Comparison of ENCODE assay signal across 19 mouse cellular contexts in the genomic region with DNA sequence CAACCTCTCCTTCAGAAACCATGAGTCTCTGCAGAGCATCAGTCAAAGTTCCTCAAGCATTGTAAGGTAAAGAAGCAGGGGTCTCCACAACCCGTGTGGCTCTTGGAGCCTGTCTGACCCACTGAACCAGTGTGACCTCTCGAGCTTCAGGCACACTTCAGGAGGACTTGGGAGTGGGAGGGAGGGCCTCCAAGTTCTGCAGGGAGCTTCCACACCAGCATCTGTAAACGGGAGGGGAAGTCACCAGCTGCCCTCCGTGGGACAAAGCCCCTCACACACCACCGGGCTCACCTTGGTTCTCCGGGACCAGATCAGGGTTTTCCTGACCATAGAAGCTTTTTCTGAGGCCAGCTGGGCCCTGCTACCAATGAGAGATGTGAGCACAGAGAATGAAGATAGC. TPM values are rescaled to one million over a fixed set of nuclear protein-coding genes. Genes with fewer than 3 reads are reported as not detected.
A peak's percentile ranks its signal among the peaks of the same experiment; 100 is the strongest.
DNase-seq lines count a peak whose midpoint lies in the region; ATAC-seq lines count a peak whose summit lies in the region.
"Had no signal": no experiment of that assay in that cellular context is flagged by ENCODE, and none has a peak within 500 bp of the region (broad histone marks: within the 10 kb centered on the region; RNA-seq: fewer than 3 reads in every experiment).

No protein-coding gene starts in this region.

- WGBS in liver, embryonic 13.5 days (ENCODE audit: insufficient replicate concordance) = 24% methylated on average over 6 of the region's 6 CpGs
- WGBS in liver, embryonic 12.5 days (ENCODE audit: insufficient replicate concordance) = 30% methylated on average over 6 of the region's 6 CpGs
- 23% methylated on average over 6 of the region's 6 CpGs for WGBS in liver, embryonic 16.5 days (ENCODE audit: insufficient replicate concordance)

- H3K4me2 ChIP-seq in liver, embryonic 13.5 days = no peak overlapping the region
- no peak overlapping the region for H3K4me2 ChIP-seq in liver, embryonic 12.5 days
- no peak overlapping the region for H3K4me2 ChIP-seq in liver, embryonic 16.5 days (ENCODE audit: low read depth, low read length)
- H3K4me2 ChIP-seq: forebrain, embryonic 13.5 days; heart, embryonic 11.5 days; limb, embryonic 13.5 days; lung, embryonic 15.5 days; neural tube, embryonic 12.5 days had no signal

- no peak for ATAC-seq in liver, embryonic 13.5 days (ENCODE audit: low read depth)
- no peak for ATAC-seq in liver, embryonic 12.5 days
- ATAC-seq in liver, embryonic 16.5 days (ENCODE audit: low read depth) = no peak
- ATAC-seq: forebrain, embryonic 13.5 days; hindbrain, embryonic 16.5 days; intestine, embryonic 16.5 days had no signal

- no peaks in the 10 kb centered on the region for H3K9me3 ChIP-seq in liver, embryonic 13.5 days (replicated peaks)
- H3K9me3 ChIP-seq in liver, embryonic 12.5 days (replicated peaks) = no peaks in the 10 kb centered on the region
- H3K9me3 ChIP-seq in liver, embryonic 16.5 days (replicated peaks; ENCODE audit: control insufficient read depth, low read length) = no peaks in the 10 kb centered on the region
- H3K9me3 ChIP-seq: forebrain, embryonic 13.5 days; limb, embryonic 13.5 days; lung, embryonic 15.5 days; neural tube, embryonic 12.5 days had no signal

- no peaks in the 10 kb centered on the region for H3K27me3 ChIP-seq in liver, embryonic 13.5 days
- H3K27me3 ChIP-seq in liver, embryonic 12.5 days (replicated peaks) = no peaks in the 10 kb centered on the region
- H3K27me3 ChIP-seq in liver, embryonic 16.5 days (ENCODE audit: control insufficient read depth, insufficient read depth, low read depth, low read length) = no peaks in the 10 kb centered on the region
- H3K27me3 ChIP-seq: forebrain, embryonic 13.5 days; limb, embryonic 13.5 days; lung, embryonic 15.5 days; neural tube, embryonic 12.5 days had no signal

- no peak overlapping the region for H3K4me3 ChIP-seq in liver, embryonic 13.5 days (replicated peaks)
- H3K4me3 ChIP-seq in liver, embryonic 12.5 days = no peak overlapping the region
- H3K4me3 ChIP-seq in liver, embryonic 16.5 days (ENCODE audit: low read depth, low read length) = no peak overlapping the region
- H3K4me3 ChIP-seq: forebrain, embryonic 13.5 days; limb, embryonic 13.5 days; lung, embryonic 15.5 days; neural tube, embryonic 12.5 days had no signal

- DNase-seq in liver, embryonic 13.5 days = no peak
- peak; percentile 25 for DNase-seq in thymus, postnatal 4 days
- no peak for DNase-seq in thymus, adult 18-20 months
- DNase-seq in spleen, postnatal 10 days (ENCODE audit: low spot score in 2 of 2) = no peak
- DNase-seq in cerebellum, postnatal 14 days = no peak
- DNase-seq: cerebellum, adult 9-10 months; gastrocnemius, postnatal 25 days; kidney, postnatal 4 days; right cerebral cortex, adult 18-20 months had no signal

- no peaks in the 10 kb centered on the region for H3K36me3 ChIP-seq in liver, embryonic 13.5 days
- no peaks in the 10 kb centered on the region for H3K36me3 ChIP-seq in liver, embryonic 12.5 days
- no peaks in the 10 kb centered on the region for H3K36me3 ChIP-seq in liver, embryonic 16.5 days (ENCODE audit: control insufficient read depth, insufficient read depth)
- H3K36me3 ChIP-seq: limb, embryonic 13.5 days; lung, embryonic 15.5 days; neural tube, embryonic 12.5 days had no signal

- H3K4me1 ChIP-seq in liver, embryonic 13.5 days (replicated peaks) = peaks cover 11% of the 10 kb centered on the region
- H3K4me1 ChIP-seq in liver, embryonic 12.5 days = no peaks in the 10 kb centered on the region
- peaks cover 4% of the 10 kb centered on the region for H3K4me1 ChIP-seq in liver, embryonic 16.5 days (ENCODE audit: control insufficient read depth, low read depth, low read length)
- H3K4me1 ChIP-seq: forebrain, embryonic 13.5 days; limb, embryonic 13.5 days; lung, embryonic 15.5 days; neural tube, embryonic 12.5 days had no signal

- no peak overlapping the region for H3K9ac ChIP-seq in liver, embryonic 13.5 days
- no peak overlapping the region for H3K9ac ChIP-seq in liver, embryonic 12.5 days
- no peak overlapping the region for H3K9ac ChIP-seq in liver, embryonic 16.5 days (ENCODE audit: low read depth, low read length)
- H3K9ac ChIP-seq: forebrain, embryonic 13.5 days; limb, embryonic 13.5 days; lung, embryonic 15.5 days; neural tube, embryonic 12.5 days had no signal

- H3K27ac ChIP-seq in liver, embryonic 13.5 days = peak overlapping the region; percentile 34; the same call in 1 of the 2 replicates
- no peak overlapping the region for H3K27ac ChIP-seq in liver, embryonic 12.5 days
- peak overlapping the region; percentile 53 for H3K27ac ChIP-seq in liver, embryonic 16.5 days (ENCODE audit: low read length)
- H3K27ac ChIP-seq: forebrain, embryonic 13.5 days; limb, embryonic 13.5 days; lung, embryonic 15.5 days; neural tube, embryonic 12.5 days had no signal

RNA-seq across cellular contexts. Expression of a gene that starts 8.7 kb away (rescaled TPM):
- polyA plus RNA-seq in liver, embryonic 13.5 days (2015; fragmentation: Nextera tagmentation; extraction: Ambion mirVana) = 0.42 and 0.51 TPM in 2 replicates
- polyA plus RNA-seq in liver, embryonic 12.5 days (2016; fragmentation: Nextera tagmentation; extraction: Ambion mirVana) = not detected in 2 replicates
- polyA plus RNA-seq in liver, embryonic 16.5 days (2015; fragmentation: Nextera tagmentation; extraction: Ambion mirVana) = 105 and 149 TPM in 2 replicates
- polyA plus RNA-seq: embryonic facial prominence, embryonic 11.5 days; forebrain, embryonic 13.5 days; heart, embryonic 11.5 days had no signal

RNA-seq across cellular contexts. Expression of a gene that starts 21.2 kb away (rescaled TPM):
- 0.19 TPM in 1 of 2 replicates, not detected in the other for polyA plus RNA-seq in liver, embryonic 13.5 days (2015; fragmentation: Nextera tagmentation; extraction: Ambion mirVana)
- not detected in 2 replicates for polyA plus RNA-seq in liver, embryonic 12.5 days (2016; fragmentation: Nextera tagmentation; extraction: Ambion mirVana)
- polyA plus RNA-seq in liver, embryonic 16.5 days (2015; fragmentation: Nextera tagmentation; extraction: Ambion mirVana) = 0.33 and 3.2 TPM in 2 replicates
- polyA plus RNA-seq: forebrain, embryonic 13.5 days; neural tube, embryonic 12.5 days had no signal

Comparison
In these comparisons a context has a peak if more than half of its experiments do, and no peak if none do; other contexts are left out.
1. RNA of a gene that starts 8.7 kb away (polyA plus RNA-seq): 105 to 149 TPM in liver, embryonic 16.5 days; 0.42 to 0.51 TPM in liver, embryonic 13.5 days and not detected in liver, embryonic 12.5 days; every median in the first group is over 10 times any median in the second.